Mouse (Mus musculus) heart, postnatal 0 days (tissue): ENCODE results near the gene Fam189a1. TPM values are rescaled to one million over a fixed set of nuclear protein-coding genes. Genes with fewer than 3 reads are reported as not detected.

Experiments
- ATAC-seq: fragments of 200-750 bp; cut with Nextera tagmentation; 2 replicates; pipeline ENCODE4 v1.8.0; 2017; ENCODE audit warnings: low read depth, moderate number of reproducible peaks, moderate library complexity; ENCODE audit not compliant: insufficient read depth
- DNase-seq: peaks from one replicate; pipeline ENCODE4 v3.0.0-alpha.2; 2016; ENCODE audit warnings: low spot score
- H3K27ac ChIP-seq: fragments of 300-500 bp; sonication (generic); 2 replicates; pipeline ENCODE4 v1.5.1; 2014; ENCODE audit warnings: low read depth, mild to moderate bottlenecking
- H3K27me3 ChIP-seq: fragments of 300-500 bp; sonication (generic); 2 replicates; pipeline ENCODE4 v1.6.1; 2014; ENCODE audit warnings: low read length, mixed read lengths; ENCODE audit not compliant: control insufficient read depth, insufficient read depth
- H3K36me3 ChIP-seq: fragments of 300-500 bp; sonication (generic); replicated peaks from 2 replicates; pipeline ENCODE4 v1.6.1; 2014; ENCODE audit warnings: low read length, mixed read lengths; ENCODE audit not compliant: control insufficient read depth, insufficient read depth
- H3K4me1 ChIP-seq: fragments of 300-500 bp; sonication (generic); 2 replicates; pipeline ENCODE4 v1.6.1; 2014; ENCODE audit warnings: antibody characterized with exemption; ENCODE audit not compliant: control insufficient read depth, insufficient read depth
- H3K4me2 ChIP-seq: fragments of 300-500 bp; sonication (generic); 2 replicates; pipeline ENCODE4 v1.6.1; 2014; ENCODE audit warnings: low read depth, mild to moderate bottlenecking, low read length, moderate library complexity
- H3K4me3 ChIP-seq: fragments of 300-500 bp; sonication (generic); 2 replicates; pipeline ENCODE4 v1.5.1; 2014; ENCODE audit warnings: low read depth, low read length
- H3K9ac ChIP-seq: fragments of 300-500 bp; sonication (generic); replicated peaks from 2 replicates; pipeline ENCODE4 v1.6.1; 2014; ENCODE audit warnings: low read depth, low read length, mixed read lengths
- H3K9me3 ChIP-seq: fragments of 300-500 bp; sonication (generic); replicated peaks from 2 replicates; pipeline ENCODE4 v1.6.1; 2016; ENCODE audit warnings: low read length; ENCODE audit not compliant: control insufficient read depth
- CTCF ChIP-seq: IDR thresholded peaks from 2 replicates; pipeline ENCODE4 v1.5.1; 2016; ENCODE audit warnings: antibody characterized with exemption, control low read depth, low read depth
- EP300 ChIP-seq: IDR thresholded peaks from 2 replicates; pipeline ENCODE4 v1.6.1; 2016; ENCODE audit warnings: antibody characterized with exemption, low read depth
- WGBS: fragments of 180-500 bp; shearing (Covaris S2); extraction: QIAGEN DNeasy Blood & Tissue Kit; methylation state at CpG from one replicate; pipeline ENCODE4 v1.1.7; 2014; 5-methylcytosine and 5-hydroxymethylcytosine counted together
- polyA plus RNA-seq: library from polyadenylated mRNA; unstranded; fragments of >200 nt; fragmentation: Nextera tagmentation; extraction: Ambion mirVana; gene quantifications from 2 replicates; pipeline ENCODE4 v1.2.1, GENCODE M21; 2015
- total RNA-seq: library from RNA; depleted of rRNA; stranded (reverse); fragments of >200 nt; gene quantifications from 2 replicates; pipeline ENCODE4 v1.2.3, GENCODE M21; 2014; ENCODE audit warnings: low replicate concordance

Fam189a1 gene
- total and polyA plus RNA-seq, 2 experiments from 2014 or later: 0.11 to 0.42 TPM

DNA sequence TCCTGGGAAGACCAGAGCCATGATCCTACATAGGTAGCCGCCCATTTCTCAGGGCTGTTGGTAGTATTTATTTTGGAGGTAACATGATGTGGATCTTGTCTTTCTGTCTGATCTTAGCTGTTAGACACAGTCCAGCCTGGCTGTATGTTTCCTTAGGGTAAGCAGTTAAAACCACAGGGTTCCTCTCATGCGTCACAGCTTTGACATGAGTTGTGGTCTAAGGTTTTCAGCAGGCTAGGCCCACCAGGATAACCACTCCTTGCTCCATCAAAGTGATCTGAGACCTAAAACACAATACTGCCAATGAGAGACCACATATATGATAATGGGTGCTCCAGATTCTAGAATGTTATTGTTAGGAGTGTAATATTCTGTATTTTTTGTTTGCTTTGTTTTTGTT, 168.4 kb downstream of the Fam189a1 start:
- Histone ChIP-seq H3K9ac (no peak overlapping the region), H3K9me3 (no peaks in the 10 kb centered on the region), H3K4me1 (no peaks in the 10 kb centered on the region), H3K27ac (no peak overlapping the region), H3K36me3 (no peaks in the 10 kb centered on the region), H3K27me3 (no peaks in the 10 kb centered on the region), H3K4me2 (no peak overlapping the region), H3K4me3 (no peak overlapping the region)
- ATAC-seq (no peak), DNase-seq (no peak)
- WGBS: 76% methylated on average over 2 of the region's 2 CpGs
- TF ChIP-seq EP300 (no peak), CTCF (no peak)

DNA sequence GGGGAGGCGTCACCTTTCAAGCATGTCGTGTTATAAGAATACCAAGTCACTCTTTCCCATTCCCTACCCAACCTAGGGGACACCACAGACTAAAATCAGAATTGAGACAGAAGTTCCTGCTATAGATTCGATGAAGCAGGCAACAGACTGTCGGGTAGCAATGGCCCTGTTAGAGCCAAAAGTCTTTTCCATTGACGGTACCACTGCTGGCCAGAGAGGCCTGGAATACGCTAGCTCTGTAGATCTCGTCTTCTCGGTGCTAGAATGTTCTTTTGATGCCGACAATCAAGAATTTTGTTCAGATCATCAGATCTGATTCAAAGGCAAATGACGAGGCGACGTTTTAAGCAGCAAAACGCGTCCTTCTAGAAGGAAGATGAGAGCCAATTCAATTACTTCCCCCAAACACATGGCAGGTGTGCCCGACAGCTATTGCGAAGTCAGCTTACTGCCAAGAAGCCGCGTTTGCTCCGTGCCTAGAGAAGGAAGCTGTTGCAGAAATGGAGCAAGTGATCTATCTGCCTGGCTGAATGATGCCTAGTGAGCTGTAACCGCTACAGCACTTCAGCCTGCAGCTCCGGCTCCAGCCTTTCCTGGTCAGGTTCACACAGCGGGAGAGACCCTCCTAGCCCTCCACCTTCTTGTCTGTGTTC, 171.8 kb downstream of the Fam189a1 start:
- H3K27ac ChIP-seq: no peak overlapping the region
- WGBS: 84% methylated on average over 22 of the region's 22 CpGs
- no peaks in the 10 kb centered on the region for H3K4me1 ChIP-seq
- no peaks in the 10 kb centered on the region for H3K9me3 ChIP-seq
- H3K36me3 ChIP-seq: no peaks in the 10 kb centered on the region
- TF ChIP-seq CTCF (no peak), EP300 (no peak)
- no peak overlapping the region for H3K4me3 ChIP-seq
- DNase-seq (no peak), ATAC-seq (no peak)
- H3K4me2 ChIP-seq: no peak overlapping the region
- H3K27me3 ChIP-seq: no peaks in the 10 kb centered on the region
- no peak overlapping the region for H3K9ac ChIP-seq

DNA sequence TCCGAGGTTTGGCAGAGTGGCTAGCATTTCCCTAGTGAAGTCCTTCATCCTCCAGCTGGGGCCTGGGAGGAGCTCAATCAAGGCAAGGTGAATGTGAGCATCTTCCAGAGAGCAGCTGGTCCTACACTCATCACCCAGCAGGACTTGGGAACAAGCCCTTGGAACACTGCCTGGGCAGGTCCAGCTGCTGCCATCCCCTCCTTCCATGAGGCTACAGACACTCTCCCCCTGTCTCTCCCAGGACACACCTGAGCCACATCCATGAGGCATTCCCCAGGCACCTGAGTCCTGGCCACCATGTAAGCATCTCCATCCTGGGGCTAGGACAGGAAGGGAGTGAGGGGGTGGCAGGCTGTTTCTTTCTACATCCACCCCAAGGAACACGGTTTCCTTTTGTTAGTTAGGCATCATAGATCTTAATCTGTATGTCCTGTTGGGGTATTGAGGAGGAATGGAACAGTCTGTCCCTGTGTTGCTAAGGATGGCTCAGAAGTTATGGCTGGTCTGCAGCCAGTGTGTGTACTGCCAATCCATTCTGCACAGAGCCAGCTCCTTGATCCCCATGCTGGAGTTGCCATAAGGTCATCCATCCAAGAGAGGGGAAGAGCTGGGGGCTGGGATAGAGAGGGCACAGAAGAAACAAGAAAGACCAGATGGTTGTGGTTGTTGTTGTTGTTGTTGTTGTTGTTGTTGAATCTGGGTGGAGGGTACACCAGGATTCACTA, 174.7 kb downstream of the Fam189a1 start:
- Histone ChIP-seq H3K9ac (no peak overlapping the region), H3K36me3 (no peaks in the 10 kb centered on the region), H3K27me3 (no peaks in the 10 kb centered on the region), H3K4me2 (no peak overlapping the region), H3K4me1 (no peaks in the 10 kb centered on the region), H3K27ac (no peak overlapping the region), H3K4me3 (no peak overlapping the region), H3K9me3 (no peaks in the 10 kb centered on the region)
- DNase-seq (no peak), ATAC-seq (no peak)
- 45% methylated on average over 2 of the region's 2 CpGs for WGBS
- TF ChIP-seq EP300: no peak
- TF ChIP-seq CTCF: no peak

DNA sequence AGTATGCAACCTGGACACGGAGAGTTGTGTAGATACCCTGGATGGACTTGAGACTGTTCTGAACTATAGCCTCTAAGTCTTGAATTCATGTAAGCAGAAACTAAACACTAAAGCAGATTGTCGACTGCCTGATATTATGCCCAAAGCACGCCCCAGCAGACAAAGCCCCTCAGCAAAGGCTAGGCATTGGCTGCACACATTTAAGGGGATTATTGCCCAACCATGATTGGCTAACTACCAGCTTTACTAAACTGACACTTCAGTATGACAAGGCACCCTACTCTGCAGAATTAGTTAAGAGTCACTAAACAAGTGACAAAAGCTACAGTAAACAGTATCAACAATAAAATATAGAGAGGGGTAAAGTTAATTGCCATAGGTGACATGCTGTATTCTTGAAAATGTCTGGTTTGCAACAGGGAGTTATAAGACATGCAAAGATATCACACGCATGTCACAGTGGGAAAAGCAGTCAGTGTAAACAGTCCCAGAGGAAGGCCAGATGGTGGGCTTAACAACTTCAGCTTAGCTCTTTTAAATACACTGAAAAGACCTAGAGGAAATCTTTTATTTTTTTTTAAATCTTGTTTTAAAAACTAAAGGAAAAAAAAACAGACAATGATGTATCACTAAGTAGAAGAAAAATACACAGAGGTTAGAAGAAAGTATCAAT, 182.6 kb downstream of the Fam189a1 start:
- 79% methylated on average over 4 of the region's 4 CpGs for WGBS
- ATAC-seq: no peak

DNA sequence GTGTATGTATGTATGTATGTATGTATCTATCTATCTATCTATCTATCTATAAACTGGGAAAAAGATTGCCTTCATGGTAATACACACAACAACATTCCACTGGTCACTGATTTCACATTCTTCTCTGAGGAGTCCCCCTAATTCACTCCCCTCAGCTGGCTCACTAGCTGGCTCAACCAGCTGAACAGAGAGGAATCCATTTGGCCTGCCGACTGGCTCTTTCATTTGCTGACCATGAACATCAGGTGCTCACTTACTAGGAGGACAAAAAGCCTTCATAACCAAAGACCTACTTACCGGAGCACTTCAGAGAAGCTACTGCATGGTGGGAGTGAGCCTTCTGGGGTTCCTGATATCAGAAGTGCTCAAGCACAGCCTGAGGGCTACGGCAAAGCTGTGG, 194.2 kb downstream of the Fam189a1 start:
- H3K27ac ChIP-seq: no peak overlapping the region
- no peak for DNase-seq
- no peaks in the 10 kb centered on the region for H3K36me3 ChIP-seq
- TF ChIP-seq EP300 (no peak), CTCF (no peak)
- H3K9me3 ChIP-seq: no peaks in the 10 kb centered on the region
- no peak overlapping the region for H3K4me2 ChIP-seq
- no peak overlapping the region for H3K4me3 ChIP-seq
- no peaks in the 10 kb centered on the region for H3K4me1 ChIP-seq
- WGBS: 67% methylated on average over 3 of the region's 3 CpGs
- H3K9ac ChIP-seq: no peak overlapping the region
- no peak for ATAC-seq
- no peaks in the 10 kb centered on the region for H3K27me3 ChIP-seq

More for the DNA sequence above, 182.6 kb downstream of the Fam189a1 start:
- H3K27me3 ChIP-seq: no peaks in the 10 kb centered on the region
- H3K4me2 ChIP-seq: no peak overlapping the region
- TF ChIP-seq CTCF (no peak), EP300 (no peak)
- no peaks in the 10 kb centered on the region for H3K36me3 ChIP-seq
- H3K4me3 ChIP-seq: no peak overlapping the region
- no peak for DNase-seq
- no peaks in the 10 kb centered on the region for H3K9me3 ChIP-seq
- no peak overlapping the region for H3K27ac ChIP-seq
- H3K4me1 ChIP-seq: no peaks in the 10 kb centered on the region
- H3K9ac ChIP-seq: no peak overlapping the region
